Mouse (Mus musculus): ENCODE results near the gene Kif26a. TPM values are rescaled to one million over a fixed set of nuclear protein-coding genes. Genes with fewer than 3 reads are reported as not detected.

The Kif26a gene
- polyA plus RNA-seq, 1 experiment = not detected

DNA sequence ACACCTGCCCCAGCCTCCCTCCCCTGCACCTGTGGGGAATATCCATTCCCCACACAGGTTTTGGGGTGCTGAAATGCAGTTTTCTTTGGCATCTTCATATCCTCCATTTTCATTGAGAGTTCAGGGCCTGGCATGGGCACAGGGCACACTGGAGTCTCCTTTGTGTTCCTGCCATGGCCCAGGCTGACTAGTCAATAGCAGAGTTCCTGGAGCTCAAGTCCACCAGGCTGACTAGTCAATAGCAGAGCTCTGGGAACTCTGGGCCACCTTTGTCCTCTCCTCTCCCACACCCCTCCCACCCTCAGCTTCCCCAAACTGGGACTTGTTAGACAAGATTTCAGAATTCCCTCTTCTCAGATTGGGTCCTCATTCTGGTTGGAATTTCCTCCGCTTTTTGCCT, 25.6 kb downstream of the Kif26a start:
- no peaks in the 10 kb centered on the region for H3K36me3 ChIP-seq (ENCODE audit: control insufficient read depth)
- no peak overlapping the region for H3K4me3 ChIP-seq (replicated peaks)
- H3K27me3 ChIP-seq (ENCODE audit: control insufficient read depth) = no peaks in the 10 kb centered on the region
- no peak for TF ChIP-seq TAL1 (IDR thresholded peaks at IDR 0.05; ENCODE audit: low read length)
- TF ChIP-seq GATA1 (IDR thresholded peaks at IDR 0.05; ENCODE audit: low read length) = no peak
- H3K4me1 ChIP-seq (ENCODE audit: control insufficient read depth) = no peaks in the 10 kb centered on the region
- no peaks in the 10 kb centered on the region for H3K9me3 ChIP-seq (ENCODE audit: control insufficient read depth, low read length)

DNA sequence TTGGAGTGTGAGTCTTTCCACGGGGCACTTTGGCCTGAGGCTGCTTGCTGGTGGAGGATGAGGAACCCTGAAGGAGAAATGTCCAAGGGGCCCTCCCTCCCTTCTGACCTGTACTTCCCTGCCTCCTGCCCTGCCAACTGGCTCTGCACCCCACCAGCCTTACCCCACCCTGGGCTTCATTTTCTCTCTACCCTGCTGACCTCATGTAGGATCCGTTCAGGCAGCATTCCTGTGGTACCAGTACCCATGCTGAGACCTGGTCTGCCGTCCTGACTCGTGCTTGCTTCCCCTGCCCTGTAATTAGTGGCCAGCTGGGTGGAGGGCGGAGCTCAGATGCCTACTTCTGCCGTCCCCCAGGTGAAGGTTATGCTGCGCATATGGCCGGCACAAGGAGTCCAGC, 26.2 kb downstream of the Kif26a start:
- Histone ChIP-seq H3K4me3 (replicated peaks) (no peak overlapping the region), H3K36me3 (ENCODE audit: control insufficient read depth) (no peaks in the 10 kb centered on the region), H3K9me3 (ENCODE audit: control insufficient read depth, low read length) (no peaks in the 10 kb centered on the region), H3K4me1 (ENCODE audit: control insufficient read depth) (no peaks in the 10 kb centered on the region), H3K27me3 (ENCODE audit: control insufficient read depth) (no peaks in the 10 kb centered on the region)
- TF ChIP-seq TAL1 (IDR thresholded peaks at IDR 0.05; ENCODE audit: low read length) = no peak
- TF ChIP-seq GATA1 (IDR thresholded peaks at IDR 0.05; ENCODE audit: low read length) = no peak

DNA sequence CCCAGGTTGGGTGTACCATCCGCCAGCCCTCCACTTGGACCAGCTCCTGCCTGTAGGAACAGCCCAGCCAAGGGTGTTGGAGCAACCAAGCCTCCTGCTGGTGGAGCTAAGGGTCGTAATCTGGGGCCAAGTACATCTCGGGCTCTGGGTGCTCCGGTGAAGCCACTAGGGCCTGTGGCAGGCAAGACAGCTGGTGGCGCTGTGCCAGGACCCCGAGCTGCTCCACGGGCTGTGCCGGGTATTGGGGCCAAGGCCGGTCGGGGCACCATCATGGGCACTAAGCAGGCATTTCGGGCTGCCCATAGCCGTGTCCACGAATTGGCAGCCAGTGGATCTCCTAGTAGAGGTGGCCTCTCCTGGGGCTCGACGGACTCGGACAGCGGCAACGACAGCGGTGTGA, 31.7 kb downstream of the Kif26a start:
- no peak overlapping the region for H3K4me3 ChIP-seq (replicated peaks)
- H3K4me1 ChIP-seq (ENCODE audit: control insufficient read depth) = no peaks in the 10 kb centered on the region
- no peak for TF ChIP-seq TAL1 (IDR thresholded peaks at IDR 0.05; ENCODE audit: low read length)
- TF ChIP-seq GATA1 (IDR thresholded peaks at IDR 0.05; ENCODE audit: low read length) = no peak
- no peaks in the 10 kb centered on the region for H3K27me3 ChIP-seq (ENCODE audit: control insufficient read depth)
- H3K9me3 ChIP-seq (ENCODE audit: control insufficient read depth, low read length) = no peaks in the 10 kb centered on the region
- no peaks in the 10 kb centered on the region for H3K36me3 ChIP-seq (ENCODE audit: control insufficient read depth)

DNA sequence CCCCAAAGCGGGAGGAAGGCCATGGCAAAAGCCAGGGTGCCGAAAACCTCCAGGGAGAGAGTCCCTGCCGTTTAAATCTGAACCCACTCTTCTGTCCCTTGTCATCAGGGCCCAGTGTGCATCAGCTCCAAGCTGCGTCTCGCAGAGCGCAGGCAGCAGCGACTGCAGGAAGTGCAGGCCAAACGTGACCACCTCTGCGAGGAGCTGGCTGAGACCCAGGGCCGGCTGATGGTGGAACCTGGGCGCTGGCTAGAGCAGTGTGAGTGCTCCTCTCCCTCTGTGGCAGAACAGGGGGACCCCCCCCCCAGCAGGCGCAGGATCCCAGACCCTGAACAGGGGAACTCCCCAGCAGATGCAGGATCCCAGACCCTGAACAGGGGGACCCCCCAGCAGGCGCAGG, 33.7 kb downstream of the Kif26a start:
- H3K4me1 ChIP-seq (ENCODE audit: control insufficient read depth) = no peaks in the 10 kb centered on the region
- H3K36me3 ChIP-seq (ENCODE audit: control insufficient read depth) = no peaks in the 10 kb centered on the region
- no peak overlapping the region for H3K4me3 ChIP-seq (replicated peaks)
- no peaks in the 10 kb centered on the region for H3K9me3 ChIP-seq (ENCODE audit: control insufficient read depth, low read length)
- TF ChIP-seq TAL1 (IDR thresholded peaks at IDR 0.05; ENCODE audit: low read length) (no peak), GATA1 (IDR thresholded peaks at IDR 0.05; ENCODE audit: low read length) (no peak)
- no peaks in the 10 kb centered on the region for H3K27me3 ChIP-seq (ENCODE audit: control insufficient read depth)

DNA sequence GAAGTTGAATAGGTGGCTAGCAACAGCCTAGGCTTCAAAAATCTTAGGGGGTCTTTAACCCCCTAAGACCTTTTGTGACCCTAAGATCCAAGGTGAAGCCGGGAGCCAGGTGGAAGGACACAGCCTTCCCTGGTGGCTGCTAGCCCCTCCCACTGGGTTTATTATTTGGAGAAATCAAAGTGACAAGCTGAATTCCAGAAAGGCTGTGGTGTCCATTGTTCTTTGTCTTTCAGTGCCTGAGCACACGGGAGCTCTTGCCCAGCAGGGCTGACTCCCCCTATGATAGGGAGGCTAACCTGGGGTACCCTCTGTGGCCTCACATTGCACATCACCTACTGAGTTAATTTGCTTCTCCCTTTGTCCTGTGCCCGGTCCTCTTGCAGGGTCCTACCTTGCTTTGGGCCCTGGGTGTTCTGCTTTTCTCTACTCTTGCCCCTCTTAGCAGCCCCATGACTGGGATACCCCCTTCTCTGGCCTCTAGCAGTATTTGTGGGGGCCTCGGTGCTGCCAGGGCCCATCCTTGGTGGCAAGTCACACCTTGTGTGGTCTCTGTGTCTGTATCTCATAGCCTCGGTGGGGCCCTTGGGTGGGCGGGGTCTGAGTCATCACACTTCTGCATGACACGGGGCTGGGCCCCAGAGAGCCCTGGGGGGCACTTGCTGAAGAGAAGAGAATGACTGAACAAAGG, 36.1 kb downstream of the Kif26a start:
- Histone ChIP-seq H3K9me3 (ENCODE audit: control insufficient read depth, low read length) (no peaks in the 10 kb centered on the region), H3K4me3 (replicated peaks) (no peak overlapping the region), H3K36me3 (ENCODE audit: control insufficient read depth) (no peaks in the 10 kb centered on the region), H3K4me1 (ENCODE audit: control insufficient read depth) (no peaks in the 10 kb centered on the region), H3K27me3 (ENCODE audit: control insufficient read depth) (no peaks in the 10 kb centered on the region)
- no peak for TF ChIP-seq TAL1 (IDR thresholded peaks at IDR 0.05; ENCODE audit: low read length)
- no peak for TF ChIP-seq GATA1 (IDR thresholded peaks at IDR 0.05; ENCODE audit: low read length)

DNA sequence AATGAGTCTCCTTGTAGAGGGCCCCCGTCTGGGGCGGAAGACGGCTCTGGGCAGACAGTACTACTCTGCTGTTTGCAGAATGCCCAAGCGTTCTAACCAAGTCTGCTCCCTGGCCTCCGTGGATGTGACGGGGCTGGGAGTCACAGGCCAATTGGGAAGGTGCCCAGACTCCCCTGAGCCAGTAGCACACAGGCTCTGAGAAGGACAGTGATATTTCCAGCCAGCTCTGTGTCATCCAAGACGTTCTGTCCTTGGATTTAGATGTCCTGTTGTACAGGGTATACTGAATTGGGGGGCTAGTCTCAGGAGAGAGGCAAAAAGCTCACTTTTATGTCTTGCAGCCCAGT, 36.6 kb downstream of the Kif26a start:
- no peaks in the 10 kb centered on the region for H3K4me1 ChIP-seq (ENCODE audit: control insufficient read depth)
- H3K27me3 ChIP-seq (ENCODE audit: control insufficient read depth) = no peaks in the 10 kb centered on the region
- H3K4me3 ChIP-seq (replicated peaks) = no peak overlapping the region
- no peak for TF ChIP-seq TAL1 (IDR thresholded peaks at IDR 0.05; ENCODE audit: low read length)
- no peak for TF ChIP-seq GATA1 (IDR thresholded peaks at IDR 0.05; ENCODE audit: low read length)
- no peaks in the 10 kb centered on the region for H3K9me3 ChIP-seq (ENCODE audit: control insufficient read depth, low read length)
- no peaks in the 10 kb centered on the region for H3K36me3 ChIP-seq (ENCODE audit: control insufficient read depth)

DNA sequence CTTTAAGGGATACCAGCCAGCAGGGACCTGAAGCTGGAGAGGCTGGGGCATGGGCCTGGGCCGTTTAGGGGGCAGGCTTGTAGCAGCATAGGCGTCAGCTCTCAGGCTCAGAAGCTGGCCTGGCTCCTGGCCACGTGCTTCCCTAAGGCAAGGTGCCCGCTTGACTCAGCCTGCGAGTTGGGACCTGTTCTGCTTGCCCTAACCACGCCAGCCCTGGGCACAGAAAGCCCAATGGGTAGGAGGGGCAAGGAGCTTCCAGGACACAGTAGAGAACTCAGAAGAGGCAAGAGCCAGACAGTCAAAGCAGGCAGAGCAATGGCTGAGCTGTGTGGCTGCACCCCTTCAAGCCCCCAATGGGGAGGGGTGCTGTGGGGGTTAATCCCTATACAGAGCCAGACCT, 37.7 kb downstream of the Kif26a start:
- H3K36me3 ChIP-seq (ENCODE audit: control insufficient read depth) = no peaks in the 10 kb centered on the region
- H3K4me1 ChIP-seq (ENCODE audit: control insufficient read depth) = no peaks in the 10 kb centered on the region
- no peak overlapping the region for H3K4me3 ChIP-seq (replicated peaks)
- no peaks in the 10 kb centered on the region for H3K9me3 ChIP-seq (ENCODE audit: control insufficient read depth, low read length)
- TF ChIP-seq GATA1 (IDR thresholded peaks at IDR 0.05; ENCODE audit: low read length) (no peak), TAL1 (IDR thresholded peaks at IDR 0.05; ENCODE audit: low read length) (no peak)
- no peaks in the 10 kb centered on the region for H3K27me3 ChIP-seq (ENCODE audit: control insufficient read depth)

DNA sequence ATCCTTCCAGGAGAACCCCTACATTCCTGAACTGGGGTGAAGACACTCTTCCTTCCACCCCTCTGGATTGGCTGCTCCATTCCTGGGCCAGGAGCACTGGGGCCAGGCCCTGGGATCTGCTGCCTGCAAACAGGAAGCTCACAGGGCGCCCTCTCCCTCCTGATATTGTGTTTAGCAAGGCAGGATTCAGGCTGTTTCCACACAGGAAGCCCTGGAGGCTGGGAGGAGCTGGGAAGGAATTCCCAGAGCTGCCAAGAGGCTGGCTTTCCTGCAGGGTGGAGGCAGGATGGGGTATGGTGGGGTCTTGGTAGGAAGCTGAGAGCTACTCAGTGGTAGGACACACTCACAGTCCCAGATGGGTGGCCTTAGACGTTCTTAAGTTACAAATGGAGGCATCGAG, 38.4 kb downstream of the Kif26a start:
- Histone ChIP-seq H3K9me3 (ENCODE audit: control insufficient read depth, low read length) (no peaks in the 10 kb centered on the region), H3K27me3 (ENCODE audit: control insufficient read depth) (no peaks in the 10 kb centered on the region), H3K4me3 (replicated peaks) (no peak overlapping the region), H3K36me3 (ENCODE audit: control insufficient read depth) (no peaks in the 10 kb centered on the region), H3K4me1 (ENCODE audit: control insufficient read depth) (no peaks in the 10 kb centered on the region)
- TF ChIP-seq TAL1 (IDR thresholded peaks at IDR 0.05; ENCODE audit: low read length) = no peak
- no peak for TF ChIP-seq GATA1 (IDR thresholded peaks at IDR 0.05; ENCODE audit: low read length)

DNA sequence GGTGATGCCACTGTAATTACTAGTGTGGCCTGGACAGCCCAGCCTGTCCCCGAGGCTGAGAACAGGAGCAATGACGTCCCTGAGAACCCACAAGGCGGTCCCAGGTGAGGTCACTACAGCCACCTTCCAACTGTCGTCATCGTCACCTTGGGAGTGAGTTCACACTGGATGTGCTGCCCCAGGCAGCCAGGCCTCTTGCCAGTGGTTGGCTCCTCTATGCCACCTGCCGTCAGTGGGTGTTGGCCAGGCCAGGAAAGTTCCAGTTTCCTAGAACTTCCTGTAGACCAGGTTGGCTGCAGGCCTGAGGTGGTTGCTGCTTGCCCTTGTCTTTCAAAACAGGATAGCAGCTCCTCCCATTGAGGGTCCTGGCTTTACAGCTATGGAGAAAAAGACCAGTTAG, 40.9 kb downstream of the Kif26a start:
- no peaks in the 10 kb centered on the region for H3K9me3 ChIP-seq (ENCODE audit: control insufficient read depth, low read length)
- H3K36me3 ChIP-seq (ENCODE audit: control insufficient read depth) = no peaks in the 10 kb centered on the region
- H3K4me1 ChIP-seq (ENCODE audit: control insufficient read depth) = no peaks in the 10 kb centered on the region
- H3K27me3 ChIP-seq (ENCODE audit: control insufficient read depth) = no peaks in the 10 kb centered on the region
- TF ChIP-seq GATA1 (IDR thresholded peaks at IDR 0.05; ENCODE audit: low read length) (no peak), TAL1 (IDR thresholded peaks at IDR 0.05; ENCODE audit: low read length) (no peak)
- no peak overlapping the region for H3K4me3 ChIP-seq (replicated peaks)

DNA sequence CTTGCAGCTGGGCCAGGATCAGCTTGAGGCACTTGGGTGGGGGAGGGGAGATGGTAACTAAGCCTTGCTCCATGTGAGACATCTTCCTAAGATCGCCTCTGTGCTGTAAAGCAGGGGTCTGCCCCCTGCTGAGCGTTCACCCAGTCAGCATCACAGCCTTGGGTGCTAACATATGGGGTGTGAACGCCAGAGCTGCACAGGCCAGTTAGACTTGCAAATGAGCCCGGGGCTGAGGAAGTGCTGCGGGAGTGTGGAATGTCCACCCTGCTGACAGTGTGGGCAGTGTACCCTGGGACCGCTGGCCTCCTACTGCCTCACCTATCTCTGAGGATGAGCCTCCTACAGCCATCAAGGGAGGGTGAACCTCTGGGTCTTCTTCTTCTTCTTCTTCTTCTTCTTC, 45.7 kb downstream of the Kif26a start:
- Histone ChIP-seq H3K36me3 (ENCODE audit: control insufficient read depth) (no peaks in the 10 kb centered on the region), H3K4me1 (ENCODE audit: control insufficient read depth) (no peaks in the 10 kb centered on the region), H3K9me3 (ENCODE audit: control insufficient read depth, low read length) (no peaks in the 10 kb centered on the region), H3K4me3 (replicated peaks) (no peak overlapping the region), H3K27me3 (ENCODE audit: control insufficient read depth) (peaks cover 4% of the 10 kb centered on the region)
- TF ChIP-seq TAL1 (IDR thresholded peaks at IDR 0.05; ENCODE audit: low read length) (no peak), GATA1 (IDR thresholded peaks at IDR 0.05; ENCODE audit: low read length) (no peak)

Data from erythroblast, embryonic 14.5 days (primary cell).